Mouse (Mus musculus): ENCODE measurements around the gene Ago4.
A peak's percentile ranks its signal among the peaks of the same experiment; 100 is the strongest.

Ago4 gene

DNA sequence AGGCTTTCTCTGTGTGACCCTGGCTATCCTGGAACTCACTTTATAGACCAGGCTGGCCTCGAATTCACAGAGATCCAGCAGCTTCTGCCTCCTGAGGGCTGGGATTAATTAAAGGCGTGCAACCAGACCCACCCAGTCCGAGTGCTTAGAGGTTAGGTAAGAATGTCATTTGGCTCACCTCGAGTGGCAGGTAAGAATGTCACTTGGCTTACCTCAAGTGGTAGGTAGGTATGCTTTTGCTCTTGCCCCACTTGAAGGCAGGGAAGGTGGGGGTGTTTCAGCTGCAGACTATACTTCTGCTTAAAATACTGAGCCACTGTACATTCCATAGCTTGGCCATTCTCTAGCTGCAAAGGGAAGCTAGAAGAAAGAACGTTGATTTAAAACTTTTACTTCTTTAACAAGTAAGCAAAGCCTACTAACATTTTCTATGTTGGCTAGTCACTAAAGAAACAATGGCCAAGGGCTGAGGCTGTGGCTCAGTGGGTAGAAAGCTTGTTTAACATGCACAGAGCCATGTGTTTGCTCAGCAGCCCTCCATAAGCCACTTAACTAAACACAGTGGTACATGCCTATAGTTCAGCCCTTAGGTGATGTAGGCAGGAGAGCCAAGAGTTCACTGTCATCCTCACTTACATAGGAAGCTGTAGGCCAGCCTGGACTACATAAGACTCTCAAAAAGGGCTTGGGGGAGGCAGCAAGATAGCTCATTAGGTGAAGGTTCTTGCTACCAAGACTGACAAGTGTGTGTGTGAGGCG is 20.8 kb downstream of the Ago4 start:
- no peak for DNase-seq

DNA sequence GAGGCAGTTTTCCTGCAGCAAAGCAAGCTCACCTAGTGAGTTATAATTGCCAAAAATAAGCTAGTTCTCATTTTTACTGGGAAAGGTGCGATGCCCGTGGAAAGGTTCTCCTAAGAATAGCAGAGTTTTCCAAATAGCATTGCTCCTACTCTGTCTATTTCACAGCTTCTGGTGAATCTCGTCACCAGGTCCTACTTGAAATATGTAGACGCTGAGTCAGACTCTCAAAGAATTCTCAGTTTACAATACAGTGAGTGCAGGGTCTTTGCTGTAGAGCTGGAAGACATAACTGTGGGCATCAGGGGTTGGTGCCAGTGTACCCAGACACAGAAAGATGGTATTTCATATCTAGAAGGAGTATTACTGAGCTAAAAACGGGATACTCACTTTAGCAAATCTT is 22.3 kb downstream of the Ago4 start:
- DNase-seq, result no peak

- no peak for DNase-seq
These were observed 24.2 kb downstream of the Ago4 start for GRCm38 (mm10) chr4:126509072-126509471.

GRCm38 (mm10) chr4:126508110-126508899 is 25.0 kb downstream of the Ago4 start:
- DNase-seq, result no peak

GRCm38 (mm10) chr4:126502977-126503309 is 30.3 kb downstream of the Ago4 start:
- DNase-seq, result no peak

GRCm38 (mm10) chr4:126502141-126502976 is 30.9 kb downstream of the Ago4 start:
- no peak for DNase-seq

- DNase-seq, result no peak
These were observed 34.7 kb downstream of the Ago4 start for GRCm38 (mm10) chr4:126498601-126499000.

- no peak for DNase-seq
These were observed 36.3 kb downstream of the Ago4 start for GRCm38 (mm10) chr4:126496963-126497362.

DNA sequence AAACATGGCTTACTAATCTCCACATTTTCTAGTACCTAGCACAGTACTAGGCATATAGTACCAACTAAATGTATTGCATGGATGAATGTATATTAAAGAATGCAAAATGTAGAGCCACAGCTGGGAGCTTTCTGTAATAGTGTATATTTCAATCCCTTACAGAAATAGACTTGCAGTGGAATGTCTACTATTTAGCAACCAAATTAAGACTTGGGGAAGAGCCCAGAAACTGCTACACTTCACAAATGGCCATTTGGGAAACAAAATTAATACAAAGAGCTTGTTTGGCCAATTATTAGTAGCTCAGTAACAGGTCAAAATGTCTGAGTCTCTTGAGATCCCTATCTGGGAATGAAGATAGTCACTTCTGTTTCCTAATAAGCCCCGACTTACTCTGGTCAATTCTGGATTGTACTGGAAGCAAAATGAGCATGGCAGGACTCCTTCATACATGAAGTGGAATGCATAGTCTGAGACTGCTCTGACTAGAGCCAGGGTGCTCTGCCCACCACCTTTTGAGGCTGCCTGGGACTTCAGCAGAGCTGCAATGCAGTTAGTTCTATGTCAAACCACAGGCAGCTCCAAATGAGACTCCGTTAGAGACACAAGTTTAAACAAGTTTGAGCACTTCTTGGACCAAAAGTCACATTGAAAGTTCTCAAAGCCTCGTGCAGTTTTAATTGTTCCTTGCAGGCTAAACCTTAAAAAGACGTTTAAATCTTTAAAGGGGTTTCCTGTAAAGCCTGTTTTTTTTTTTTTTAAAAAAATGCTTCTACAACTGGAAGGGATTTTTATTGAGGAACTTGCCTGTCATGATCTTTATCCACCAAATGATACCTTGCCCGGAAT is 37.1 kb downstream of the Ago4 start:
- no peak for DNase-seq

DNA sequence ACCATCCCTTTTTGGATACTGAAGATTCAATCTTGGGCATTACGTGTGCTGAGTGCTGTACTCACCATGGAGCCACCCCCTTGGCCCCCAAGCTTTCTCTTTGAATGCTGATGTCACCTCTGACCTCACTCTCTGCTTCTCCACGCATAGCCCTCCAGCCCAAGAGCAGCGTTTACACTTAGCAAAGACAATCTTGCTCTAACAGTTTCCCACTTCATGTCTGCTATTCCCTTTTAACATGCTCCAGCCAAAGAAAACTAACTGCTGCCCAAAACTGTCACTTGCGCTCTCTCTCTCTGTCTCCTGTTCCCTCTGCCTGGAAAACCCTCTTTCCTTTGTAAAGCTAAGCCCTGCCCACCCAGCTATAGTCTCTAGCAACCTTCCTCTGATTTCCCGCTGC is 37.8 kb downstream of the Ago4 start:
- DNase-seq, result no peak

- no peak for DNase-seq
These were observed 39.9 kb downstream of the Ago4 start for GRCm38 (mm10) chr4:126493416-126493815.

DNA sequence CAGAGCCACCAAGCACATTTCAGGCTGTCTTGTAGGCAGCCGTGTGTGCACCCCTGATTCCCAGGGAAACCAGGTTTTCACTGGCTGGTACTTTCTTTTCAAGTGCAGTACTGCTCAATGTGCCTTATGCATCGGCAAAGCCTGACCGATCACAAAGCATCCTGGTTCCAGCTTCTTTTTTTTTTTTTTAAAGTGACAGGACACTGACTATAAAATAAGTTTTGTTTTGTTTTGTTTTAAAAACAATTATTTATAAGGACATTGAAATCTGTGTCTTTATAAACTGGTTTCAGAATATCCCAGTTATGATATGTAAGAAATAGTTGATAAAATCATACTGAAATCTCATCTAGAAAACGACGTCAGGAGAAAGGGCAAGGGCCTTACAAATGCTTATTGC is 41.3 kb downstream of the Ago4 start:
- no peak for DNase-seq

DNA sequence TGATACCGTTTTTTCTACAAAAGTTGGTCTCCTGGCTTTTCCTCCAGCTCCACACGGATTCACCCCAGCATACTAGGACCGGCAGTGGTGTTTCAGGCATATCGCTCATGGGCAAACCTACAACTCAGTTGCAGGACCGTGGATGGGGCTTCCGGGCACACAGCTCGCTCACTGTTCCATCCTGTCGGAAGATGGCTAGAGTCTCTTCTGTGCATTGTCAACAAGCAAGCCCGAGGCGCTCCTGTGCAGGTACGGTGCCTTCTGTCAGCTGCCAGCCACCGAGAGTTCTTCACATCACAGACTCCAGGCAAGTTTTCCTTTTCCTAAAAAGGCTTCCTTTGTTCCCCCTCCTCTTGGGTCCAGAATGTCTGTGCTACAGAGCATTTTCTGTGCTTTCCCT is 42.5 kb downstream of the Ago4 start:
- no peak for DNase-seq

DNA sequence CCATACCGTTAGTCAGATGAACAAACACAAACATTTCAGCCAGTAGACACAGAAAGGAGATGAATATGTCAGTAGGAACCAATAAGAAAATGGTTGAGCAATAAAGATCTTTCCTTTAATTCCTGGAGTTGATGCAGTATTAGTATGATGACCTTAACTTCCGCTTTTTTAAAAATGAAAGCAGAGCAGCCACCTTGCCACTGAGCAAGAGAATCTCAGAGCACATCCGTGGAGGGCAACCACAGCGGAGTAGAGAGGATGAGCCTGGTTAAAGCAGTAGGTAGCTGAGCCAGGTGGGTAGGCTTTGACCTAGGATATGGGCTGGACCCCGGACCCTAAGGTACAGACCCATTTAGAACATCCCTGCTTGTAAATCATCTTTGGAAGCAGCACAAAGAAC is 43.5 kb downstream of the Ago4 start:
- no peak for DNase-seq

DNA sequence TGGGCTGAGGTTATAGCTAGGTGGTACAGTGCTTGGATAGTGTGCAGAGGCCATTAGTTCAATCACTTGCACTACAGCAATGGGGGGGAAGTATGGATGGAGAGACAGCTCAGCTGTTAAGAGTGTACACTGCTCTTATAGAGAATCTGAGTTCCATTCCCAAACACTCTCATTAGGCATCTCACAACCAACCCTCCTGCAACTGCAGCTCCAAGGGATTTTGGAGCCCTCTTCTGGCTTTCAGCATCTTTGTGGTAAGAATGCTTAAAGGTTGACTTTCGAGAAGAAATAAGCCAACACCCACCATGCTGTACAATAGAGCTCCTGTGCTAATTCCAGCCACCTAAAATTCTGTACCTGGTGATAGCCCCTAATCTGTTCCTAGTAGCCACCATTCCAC is 47.1 kb downstream of the Ago4 start:
- DNase-seq, result no peak

DNA sequence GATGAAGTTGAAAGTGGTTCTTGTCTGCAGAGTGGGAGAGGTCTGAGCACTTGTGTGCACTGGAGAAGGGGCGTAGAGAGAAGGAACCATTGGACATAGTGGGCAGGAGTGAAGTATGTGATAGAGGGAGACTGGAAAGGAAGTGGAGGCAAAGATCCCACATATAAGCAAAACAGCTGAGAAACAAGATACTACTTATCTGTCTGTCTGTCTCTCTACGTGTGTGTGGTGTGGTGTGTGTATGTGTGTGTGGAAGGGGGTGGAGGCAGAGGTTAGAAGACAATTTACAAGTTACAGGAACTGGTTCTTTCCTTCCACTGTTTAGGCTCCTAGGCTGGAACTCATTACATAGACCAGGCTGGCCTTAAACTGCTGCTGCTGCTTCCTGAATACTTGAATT is 48.2 kb downstream of the Ago4 start:
- DNase-seq, result no peak

GRCm38 (mm10) chr4:126483874-126484273 is 49.4 kb downstream of the Ago4 start:
- DNase-seq, result no peak

GRCm38 (mm10) chr4:126482951-126483350 is 50.3 kb downstream of the Ago4 start:
- no peak for DNase-seq

DNA sequence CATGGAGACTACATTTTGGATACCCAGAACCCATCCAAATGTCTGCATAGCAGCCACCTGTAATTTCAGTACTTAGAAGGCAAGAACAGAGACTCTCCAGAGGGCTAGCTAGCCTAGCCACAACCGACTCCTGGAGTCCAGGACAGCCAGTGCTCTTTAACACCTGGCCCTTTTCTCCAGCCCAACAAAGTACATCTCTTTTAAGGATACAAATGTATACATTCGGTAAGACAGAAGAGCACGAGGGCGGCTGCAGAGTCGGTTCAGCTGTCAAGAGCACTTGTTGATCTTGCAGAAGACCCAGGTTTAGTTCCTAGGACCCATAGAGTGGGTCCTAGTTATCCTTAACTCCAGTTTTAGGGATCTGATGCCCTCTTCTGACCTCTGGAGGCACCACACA is 51.8 kb downstream of the Ago4 start:
- no peak for DNase-seq

DNA sequence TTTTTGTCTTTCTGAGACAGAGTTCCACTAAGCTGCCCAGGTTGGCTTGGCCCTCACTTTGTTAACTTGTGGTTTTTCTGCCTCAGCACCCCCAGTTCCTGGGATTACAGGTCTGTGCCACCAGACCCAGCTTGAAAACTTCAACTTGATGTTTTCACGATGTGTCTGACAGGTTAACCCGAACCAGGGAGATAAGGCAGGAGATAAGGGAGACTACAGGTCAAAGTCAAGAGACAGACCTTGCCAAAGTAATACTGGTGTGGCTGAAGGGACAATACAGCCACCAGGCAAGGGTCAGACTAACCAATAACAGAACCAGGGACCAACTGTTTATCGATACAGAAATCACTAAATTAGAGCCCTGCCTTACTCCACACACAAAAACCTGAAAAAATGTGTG is 53.0 kb downstream of the Ago4 start:
- DNase-seq, result no peak

GRCm38 (mm10) chr4:126473031-126473430 is 60.2 kb downstream of the Ago4 start:
- DNase-seq, result peak; percentile 12

DNA sequence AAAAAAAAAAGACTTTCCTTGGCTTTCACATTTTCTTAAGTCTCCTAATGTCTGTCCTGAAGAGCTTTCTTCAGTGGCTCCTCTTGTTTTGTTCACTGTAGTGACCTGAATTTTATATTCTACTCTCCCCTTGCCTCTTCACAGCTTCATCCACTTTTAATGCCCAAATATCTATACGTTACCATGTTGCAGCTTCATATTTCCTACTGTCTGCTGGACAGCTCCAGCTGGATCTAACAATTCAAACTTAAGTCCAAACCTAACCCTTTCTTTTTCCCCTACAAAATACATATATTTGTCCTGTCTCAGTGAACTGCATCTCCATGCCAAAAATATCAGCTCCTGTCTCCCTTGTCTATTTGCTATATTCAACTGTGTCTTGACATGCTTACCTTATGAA is 63.9 kb downstream of the Ago4 start:
- no peak for DNase-seq

- DNase-seq, result no peak
These were observed 64.3 kb downstream of the Ago4 start for GRCm38 (mm10) chr4:126468925-126469324.

All from liver (tissue).